Mouse (Mus musculus) inflammation-experienced regulatory T-cells (primary cell): ENCODE results near the gene Prrc2a. TPM values are rescaled to one million over a fixed set of nuclear protein-coding genes. Genes with fewer than 3 reads are reported as not detected.

Experiments used
- polyA plus RNA-seq, 2 experiments: library from polyadenylated mRNA; unstranded; fragments of 100-300 nt; shearing (Covaris generic); gene quantifications; one replicate each; pipeline ENCODE4 v1.2.1; 2017

Prrc2a gene
- 10 to 100 TPM; 24.6 to 25.6 TPM for polyA plus RNA-seq

DNA sequence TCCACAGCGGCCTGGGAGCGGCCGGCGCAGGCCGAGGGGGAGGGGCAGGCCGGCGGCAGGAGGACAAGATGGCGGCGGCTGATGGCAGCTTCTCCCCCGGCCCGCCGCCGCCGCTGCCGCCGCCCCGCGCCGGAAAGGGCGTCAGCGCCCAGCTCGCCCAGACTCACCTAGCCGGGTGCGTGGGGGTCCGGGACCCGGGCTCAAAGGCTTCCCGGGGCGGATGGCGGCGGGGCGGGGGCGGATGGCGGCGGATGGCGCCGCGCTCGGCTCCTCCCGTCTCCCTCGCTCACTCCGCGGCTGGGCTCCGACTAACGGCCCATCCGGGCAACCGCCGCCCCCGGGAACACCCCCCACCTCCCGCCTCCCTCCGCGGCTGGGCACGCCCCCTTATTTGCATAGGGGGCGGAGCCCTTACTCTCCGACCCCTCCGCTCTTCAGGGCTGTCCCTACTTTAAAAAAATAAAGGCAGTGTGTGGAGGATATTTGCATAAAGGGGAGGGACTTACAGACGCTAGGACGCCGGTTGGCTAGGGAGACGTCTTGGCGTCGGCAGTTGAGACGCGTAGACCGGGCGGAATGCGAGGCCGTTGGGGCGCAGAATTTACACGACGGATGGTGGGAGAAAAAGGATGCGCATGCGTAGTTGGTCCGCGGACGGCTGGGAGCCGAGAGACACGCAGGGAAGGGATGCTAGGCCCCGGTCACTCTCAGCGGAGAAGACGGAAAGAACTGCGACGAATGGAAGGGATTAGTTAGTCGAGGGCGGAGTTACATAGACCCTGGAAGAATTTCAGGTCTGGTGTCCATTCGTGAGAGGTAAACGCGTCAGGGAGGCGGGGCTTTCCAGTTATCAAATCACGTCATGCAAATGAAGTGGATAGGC lies at the start of gene Prrc2a:
Gene Prrc2a, minus strand, starts transcription at position 330 of the 883 bp plus-strand sequence.

DNA sequence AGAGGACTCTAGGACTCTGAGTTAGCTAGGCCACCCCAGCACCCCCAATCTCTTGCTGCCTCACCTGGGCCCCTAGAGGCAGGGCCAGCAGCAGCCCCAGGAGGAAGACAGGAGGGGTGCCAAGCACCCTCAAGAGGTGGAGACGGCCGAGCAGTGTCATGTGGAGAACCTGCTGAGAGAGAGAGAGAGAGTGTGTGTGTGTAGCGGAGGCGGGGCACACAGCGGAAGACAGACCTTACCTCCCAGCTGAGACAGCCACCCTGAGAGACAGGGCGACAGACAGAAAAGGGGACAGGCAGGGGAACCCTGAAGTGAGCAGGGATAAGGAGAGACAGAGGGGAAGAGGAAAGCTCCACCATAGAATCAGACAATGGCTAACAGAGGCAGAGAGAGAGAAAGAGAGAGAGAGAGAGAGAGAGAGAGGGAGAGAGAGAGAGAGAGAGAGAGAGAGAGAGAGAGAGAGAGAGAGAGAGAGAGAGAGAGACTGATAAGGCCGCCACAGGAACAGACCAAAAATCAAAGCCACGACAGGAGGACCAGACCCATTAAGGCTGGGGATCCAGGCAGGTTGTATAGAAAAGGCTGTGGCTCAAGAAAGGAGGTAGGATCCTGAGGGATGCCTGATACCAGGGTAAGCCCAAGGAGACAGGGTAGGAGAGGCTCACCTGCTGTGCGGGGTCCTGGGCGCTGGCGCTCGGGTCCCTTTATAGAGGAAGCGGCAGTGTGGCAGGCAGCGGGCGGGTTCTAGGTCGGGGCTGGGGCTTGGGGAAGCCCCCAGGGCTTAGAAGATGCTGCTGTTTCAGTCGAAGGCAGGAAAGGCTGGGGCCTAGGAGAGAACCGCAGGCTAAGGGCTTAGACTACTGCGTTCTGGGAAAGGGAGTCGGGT lies 40.0 kb upstream of the Prrc2a start, which contains the start of gene Lta:
Gene Lta, minus strand, starts transcription at position 858 of the 886 bp plus-strand sequence.

DNA sequence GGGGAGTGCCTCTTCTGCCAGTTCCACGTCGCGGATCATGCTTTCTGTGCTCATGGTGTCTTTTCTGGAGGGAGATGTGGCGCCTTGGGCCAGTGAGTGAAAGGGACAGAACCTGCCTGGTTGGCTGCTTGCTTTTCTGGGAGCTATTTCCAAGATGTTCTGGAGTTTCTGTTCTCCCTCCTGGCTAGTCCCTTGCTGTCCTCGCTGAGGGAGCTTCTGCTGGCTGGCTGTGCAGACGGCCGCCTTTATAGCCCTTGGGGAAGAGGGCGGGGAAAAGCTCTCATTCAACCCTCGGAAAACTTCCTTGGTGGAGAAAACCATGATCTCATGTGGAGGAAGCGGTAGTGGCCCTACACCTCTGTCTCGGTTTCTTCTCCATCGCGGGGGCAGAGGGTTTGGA lies 37.1 kb upstream of the Prrc2a start, which contains the start of gene Tnf:
Gene Tnf, minus strand, starts transcription at position 221 of the 400 bp plus-strand sequence.

DNA sequence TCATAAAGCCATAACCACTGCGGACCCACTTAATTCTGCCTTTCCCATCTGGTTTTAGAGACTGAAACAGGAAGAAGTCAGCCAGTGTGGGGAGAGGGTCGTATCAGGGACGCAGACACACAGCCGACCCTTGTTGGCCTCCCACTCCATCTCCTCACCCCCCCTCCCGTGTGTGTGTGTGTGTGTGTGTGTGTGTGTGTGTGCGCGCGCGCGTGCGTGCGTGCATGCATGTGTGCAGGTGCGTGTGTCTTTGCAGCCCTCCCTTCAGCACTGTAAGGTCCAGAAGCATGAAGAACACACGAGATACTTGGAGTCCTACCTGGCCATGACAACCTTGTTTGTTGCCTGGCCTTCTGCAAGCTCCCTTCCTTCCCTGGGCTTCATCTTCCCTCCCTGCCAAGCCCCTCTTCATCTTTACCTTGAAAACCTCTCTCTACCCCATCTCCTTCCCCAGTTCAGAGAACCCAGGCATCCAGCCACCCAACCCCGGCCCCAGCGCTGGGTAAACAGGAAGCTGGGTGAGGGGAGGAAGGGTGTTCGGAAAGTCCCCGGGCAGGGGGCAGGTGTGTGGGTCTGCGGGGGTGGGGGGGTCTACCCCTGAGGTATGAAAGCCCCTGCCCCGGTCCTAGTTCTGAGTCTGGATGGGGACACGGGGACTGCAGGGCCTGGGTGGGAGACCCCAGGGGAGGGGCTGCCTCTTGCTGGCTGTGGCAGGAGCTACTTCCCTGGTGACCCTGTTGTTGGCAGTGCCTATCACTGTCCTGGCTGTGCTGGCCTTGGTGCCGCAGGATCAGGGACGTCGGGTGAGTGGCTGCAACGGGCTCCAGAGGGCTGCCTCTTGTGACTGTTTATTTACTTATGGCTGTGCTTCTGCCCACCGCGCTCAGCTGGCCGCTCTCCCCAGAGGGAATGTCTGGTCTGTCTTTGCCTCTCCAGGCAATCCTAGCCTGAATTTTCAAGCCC lies 29.5 kb upstream of the Prrc2a start, which contains the start of gene Ltb:
Gene Ltb, plus strand, starts transcription at position 559 of the 963 bp plus-strand sequence.

DNA sequence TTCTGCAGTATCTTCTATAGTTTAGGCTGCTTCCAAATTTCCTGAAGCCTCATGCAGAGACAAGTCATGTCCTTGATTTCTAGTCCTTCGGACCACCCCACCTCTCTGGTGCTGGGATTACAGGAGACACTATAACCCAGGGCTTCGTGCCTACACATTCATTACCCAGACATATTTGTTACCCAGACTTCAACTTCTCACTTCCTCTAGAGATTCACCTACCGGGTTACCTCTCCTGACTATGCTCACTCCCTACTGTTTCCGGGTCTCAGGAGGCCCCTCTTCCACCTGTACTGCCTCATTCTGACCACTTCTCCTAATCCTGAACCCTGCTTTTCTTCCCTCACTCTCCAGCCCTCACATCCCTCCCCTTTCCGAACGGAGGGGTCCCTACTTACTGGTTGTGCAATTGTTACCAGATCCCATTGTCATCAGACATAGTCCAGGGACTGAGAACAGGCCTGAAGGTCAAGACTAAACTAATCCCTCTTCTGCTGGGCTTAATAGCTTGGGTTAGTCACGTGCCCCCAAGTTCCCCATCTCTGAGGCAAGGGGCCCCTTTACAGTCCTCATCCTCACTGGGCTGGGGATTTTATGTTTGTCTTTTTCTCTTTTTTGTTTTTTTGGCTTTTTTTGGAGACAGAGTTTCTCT lies 23.4 kb upstream of the Prrc2a start, which contains the start of gene Lst1:
Gene Lst1, minus strand, starts transcription at position 481 of the 652 bp plus-strand sequence.

DNA sequence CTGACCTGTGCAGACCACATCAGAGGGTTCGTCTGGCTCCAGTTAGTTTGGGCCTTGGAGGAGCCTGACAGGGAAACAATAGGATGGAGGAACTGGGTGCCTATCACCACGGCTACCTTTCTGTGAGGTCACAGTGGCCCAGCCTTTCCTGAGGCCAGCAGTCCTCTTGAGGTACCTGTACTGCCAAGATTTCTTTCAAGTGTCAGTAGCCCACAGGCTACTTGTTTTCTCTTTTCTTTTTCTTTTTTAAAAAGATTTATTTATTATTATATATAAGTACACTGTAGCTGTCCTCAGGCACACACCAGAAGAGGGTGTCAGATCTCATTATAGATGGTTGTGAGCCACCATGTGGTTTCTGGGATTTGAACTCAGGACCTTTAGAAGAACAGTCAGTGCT lies 11.3 kb upstream of the Prrc2a start, which contains the start of gene Aif1:
Gene Aif1, minus strand, starts transcription at position 101 of the 400 bp plus-strand sequence.

DNA sequence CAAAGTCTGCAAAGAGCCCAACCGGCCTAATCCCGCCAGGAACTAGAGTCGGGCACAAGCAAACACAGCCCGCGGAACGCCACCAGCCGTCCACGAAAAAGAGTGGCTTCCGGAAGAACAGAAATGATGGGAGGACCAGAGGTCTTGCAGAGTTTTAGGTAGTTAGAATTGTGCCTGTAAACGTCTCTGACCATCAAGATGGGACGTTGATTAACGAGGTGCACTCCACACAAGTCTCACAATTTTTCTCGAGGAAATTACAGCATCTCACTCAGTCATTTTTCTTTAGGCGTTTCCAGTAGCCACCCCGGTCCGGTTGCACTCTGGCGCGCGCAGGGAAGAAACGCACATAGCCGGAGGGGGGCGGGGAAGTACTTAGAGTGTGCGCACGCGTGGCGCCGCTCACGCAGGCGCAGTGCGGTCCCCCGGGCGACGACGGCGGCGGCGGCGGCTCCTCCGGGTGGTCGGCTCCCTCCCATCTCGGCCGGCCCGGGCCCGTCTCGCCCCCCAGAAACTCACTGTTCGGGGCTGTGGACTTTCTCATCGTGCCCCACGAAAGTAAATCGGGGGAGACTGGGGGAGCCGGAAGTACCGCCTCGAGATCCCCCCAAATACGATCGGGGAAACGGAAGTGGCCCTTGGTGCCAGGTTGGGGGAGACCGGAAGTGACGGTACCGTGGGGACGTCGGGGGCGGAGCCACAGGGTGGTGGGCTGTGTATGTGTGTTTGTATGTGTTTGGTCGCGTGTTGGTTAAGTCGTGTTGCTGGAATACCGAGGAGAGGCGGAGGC lies 29.7 kb downstream of the Prrc2a start, which contains the start of gene Bag6:
Gene Bag6, plus strand, starts transcription at position 378 of the 790 bp plus-strand sequence.

DNA sequence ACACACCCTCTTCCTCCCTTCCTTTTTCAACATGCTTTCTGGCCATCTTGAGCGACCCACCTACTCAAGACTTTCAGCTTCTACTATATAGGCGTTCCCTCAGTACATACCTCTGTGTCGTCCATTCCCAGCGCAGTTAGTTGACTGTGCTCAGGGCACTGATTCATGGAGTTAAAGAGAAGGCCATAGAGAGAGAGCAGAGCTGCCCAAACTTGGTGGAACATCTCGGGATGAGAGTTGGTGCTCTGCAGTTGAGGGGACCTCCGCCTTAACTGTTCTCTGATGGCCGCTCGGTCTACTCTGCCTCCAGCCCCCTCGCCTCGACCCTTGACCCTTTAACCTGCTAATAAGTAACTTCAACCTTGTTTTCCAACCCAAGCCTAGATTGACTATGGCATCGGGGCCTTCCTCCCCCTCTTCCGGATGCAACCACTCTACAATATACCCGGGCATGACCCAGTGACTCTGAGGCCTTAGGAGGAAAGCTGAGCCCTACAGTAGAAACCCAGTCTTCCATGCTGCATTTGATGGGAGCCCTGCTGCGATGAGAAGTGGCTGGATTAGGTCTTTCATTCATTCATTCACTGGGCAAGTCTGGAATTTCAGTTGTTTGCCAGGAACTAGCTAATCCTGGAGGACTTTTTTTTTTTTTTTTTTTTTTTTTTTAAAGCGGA lies 33.1 kb downstream of the Prrc2a start, which contains the start of gene Apom:
Gene Apom, minus strand, starts transcription at position 551 of the 674 bp plus-strand sequence.

DNA sequence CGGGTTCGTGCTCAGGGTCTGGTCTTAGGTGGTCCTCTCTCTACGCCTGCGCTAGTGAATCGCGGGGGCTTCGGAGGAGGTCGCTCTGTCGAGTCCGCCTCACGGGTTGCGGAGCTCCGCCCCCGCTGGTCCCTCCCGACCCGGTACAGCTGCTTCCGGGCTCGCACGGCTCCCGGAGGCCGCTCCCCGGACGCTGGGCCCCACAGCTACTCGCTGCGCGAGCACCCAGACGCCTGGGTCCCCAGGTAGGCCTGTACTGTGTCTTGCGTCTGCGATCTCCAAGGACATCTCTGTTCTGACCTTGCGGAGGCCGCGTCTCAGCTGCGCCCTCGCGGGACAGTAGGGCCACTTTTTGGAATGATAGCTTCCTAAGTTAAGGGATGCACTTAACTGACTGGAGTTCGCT lies 38.5 kb downstream of the Prrc2a start, which contains the start of gene D17H6S53E:
Gene D17H6S53E, plus strand, starts transcription at position 168 of the 406 bp plus-strand sequence.

DNA sequence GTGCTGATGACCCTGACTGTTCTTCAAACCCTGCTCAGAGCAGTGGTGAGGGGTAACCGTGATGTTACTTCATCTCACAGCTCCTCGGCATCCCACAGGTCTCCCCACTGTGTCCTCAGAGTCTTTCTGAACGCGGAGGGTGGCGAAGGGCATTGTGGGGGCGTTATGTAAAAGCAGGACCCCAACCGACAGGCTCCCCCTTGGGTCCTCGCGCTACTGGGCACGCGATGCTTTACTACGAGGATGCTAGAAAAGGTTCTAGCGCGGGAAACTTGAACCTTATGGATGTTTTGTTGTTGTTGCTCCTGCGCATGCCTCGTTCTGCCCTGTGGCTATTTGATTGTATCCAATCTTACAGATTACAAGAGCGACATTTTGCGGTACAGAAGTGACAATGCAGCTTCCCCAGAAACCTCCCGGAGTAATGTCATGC lies 42.8 kb downstream of the Prrc2a start, which contains the start of gene Csnk2b:
Gene Csnk2b, minus strand, starts transcription at position 183 of the 433 bp plus-strand sequence.

DNA sequence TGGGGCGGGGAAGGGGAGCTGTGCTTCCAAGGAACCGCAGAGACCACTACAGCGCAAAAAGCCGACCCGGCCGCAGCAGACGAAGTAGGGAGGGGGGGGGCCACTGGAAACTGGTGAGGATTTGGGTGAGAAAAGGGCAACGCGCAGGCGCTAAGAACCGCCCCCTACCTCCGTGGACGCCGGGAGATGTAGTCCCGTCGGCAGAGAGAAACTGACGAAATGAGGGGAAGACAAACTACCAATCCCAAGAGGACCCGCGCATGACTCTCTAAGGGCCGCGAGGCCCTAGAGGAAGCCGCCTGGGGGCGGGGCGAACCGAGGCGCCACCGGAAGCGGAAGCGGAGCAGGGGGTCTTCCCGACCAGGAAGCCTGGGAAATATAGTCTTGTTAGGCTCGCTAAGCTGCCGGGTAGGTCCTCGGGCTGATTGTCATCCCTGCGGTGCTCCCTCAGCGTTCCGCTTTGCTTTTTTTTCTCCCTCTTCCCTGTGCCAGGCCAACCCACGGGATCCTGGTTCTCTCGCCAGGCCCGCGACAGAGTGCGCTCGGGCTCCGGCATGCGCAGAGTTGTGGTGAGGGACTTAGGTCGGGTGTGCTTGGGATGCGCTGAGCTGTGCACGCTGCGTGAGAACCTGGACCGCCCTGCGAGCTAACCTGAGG lies 43.4 kb downstream of the Prrc2a start, which contains the start of gene Gpank1:
Gene Gpank1, plus strand, starts transcription at position 313 of the 657 bp plus-strand sequence.

DNA sequence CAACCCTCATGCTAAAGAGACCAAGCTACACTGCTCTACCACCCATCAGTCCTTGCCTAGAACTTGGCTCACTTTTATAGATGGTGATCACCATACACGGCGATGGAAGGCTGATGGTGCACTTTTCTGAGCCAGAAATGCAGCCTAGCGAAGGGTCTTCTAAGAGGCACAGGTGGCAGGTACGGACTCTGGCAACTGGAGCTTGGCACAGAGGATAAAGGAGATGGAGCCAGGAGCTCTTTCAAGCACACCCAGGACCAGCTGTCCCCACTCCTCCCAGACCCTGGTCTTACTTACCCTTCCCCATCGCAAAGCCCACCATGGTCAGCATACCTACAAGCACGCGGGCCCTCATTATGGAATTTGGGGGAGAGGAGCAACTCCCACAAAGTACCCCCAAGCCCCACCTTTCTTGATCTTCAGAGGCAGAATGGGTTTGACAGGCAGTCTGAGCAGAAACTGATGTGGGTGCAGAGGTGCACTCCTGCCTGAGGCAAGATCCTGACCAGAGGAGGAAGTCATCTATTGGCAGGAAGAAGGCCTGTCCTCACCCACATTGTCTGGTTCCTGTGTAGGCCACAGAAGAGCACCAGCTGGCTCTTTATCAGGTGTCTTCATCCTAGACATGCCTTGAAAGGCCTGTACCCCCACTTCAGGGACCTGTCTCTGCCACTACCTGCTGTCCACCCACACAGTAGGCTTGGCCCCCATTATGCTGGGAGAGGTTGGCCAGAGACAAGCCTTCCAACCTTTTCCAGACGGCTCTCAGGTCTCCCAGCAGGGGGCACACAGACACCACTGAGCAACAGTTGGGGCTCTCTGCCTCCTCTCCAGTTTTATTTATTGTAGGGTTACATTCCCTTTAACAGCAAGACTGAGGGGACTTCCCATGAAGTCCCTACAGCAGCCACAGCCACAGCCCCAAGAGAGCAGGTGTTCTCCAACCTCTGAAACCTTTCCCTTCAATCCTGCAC lies 49.4 kb downstream of the Prrc2a start, which contains the start of gene Ly6g5b:
Gene Ly6g5b, minus strand, starts transcription at position 383 of the 974 bp plus-strand sequence.

DNA sequence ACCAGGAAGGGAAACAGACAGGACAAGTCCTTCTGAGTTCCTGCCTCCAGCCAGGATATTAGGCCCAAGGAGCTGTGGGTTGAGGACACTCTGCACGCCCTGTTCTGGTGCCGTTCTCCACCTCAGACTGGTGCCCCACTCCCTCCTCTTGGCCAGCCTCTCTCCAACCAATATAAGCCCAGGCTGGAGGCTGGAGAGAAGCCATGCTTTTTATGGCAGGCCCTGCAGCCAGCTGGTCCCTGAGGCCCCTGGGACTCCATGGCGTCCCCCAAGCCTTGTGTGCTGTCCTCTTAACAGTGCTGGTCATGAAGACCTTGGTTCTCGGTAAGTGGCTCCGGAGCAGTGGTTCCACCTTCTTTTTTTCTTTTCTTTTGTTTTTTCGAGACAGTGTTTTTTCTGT lies 56.6 kb downstream of the Prrc2a start, which contains the start of gene Ly6g5c:
Gene Ly6g5c, plus strand, starts transcription at position 183 of the 400 bp plus-strand sequence.

